Mouse (Mus musculus): ENCODE measurements around the gene Psmd13. TPM values are rescaled to one million over a fixed set of nuclear protein-coding genes. Genes with fewer than 3 reads are reported as not detected.

The Psmd13 gene
- polyA plus RNA-seq, 1 experiment = 201 TPM

- TF ChIP-seq MAX (IDR thresholded peaks at IDR 0.05; ENCODE audit: low read depth) (no peak), POLR2A (IDR thresholded peaks at IDR 0.05; ENCODE audit: insufficient read length, low read depth) (no peak), SRF (IDR thresholded peaks at IDR 0.05; ENCODE audit: control insufficient read depth, insufficient read length, low read depth) (no peak), MYOD1 (IDR thresholded peaks at IDR 0.05; ENCODE audit: control insufficient read depth in 1 of 3, insufficient read length in 2 of 3, low read depth in 2 of 3) (no peak), MYOG (IDR thresholded peaks at IDR 0.05; ENCODE audit: control insufficient read depth in 1 of 3, insufficient read depth in 1 of 3, insufficient read length in 2 of 3, low read depth in 2 of 3) (no peak), USF1 (IDR thresholded peaks at IDR 0.05; ENCODE audit: low read depth) (no peak), TCF12 (IDR thresholded peaks at IDR 0.05; ENCODE audit: insufficient read depth, poor library complexity, severe bottlenecking) (no peak), POLR2AphosphoS2 (IDR thresholded peaks at IDR 0.05; ENCODE audit: insufficient read length, low read depth) (no peak), E2F4 (IDR thresholded peaks at IDR 0.05; ENCODE audit: insufficient read depth) (no peak), REST (IDR thresholded peaks at IDR 0.05; ENCODE audit: insufficient read depth, insufficient read length) (no peak), CEBPB (IDR thresholded peaks at IDR 0.05; ENCODE audit: insufficient read depth, poor library complexity, severe bottlenecking) (no peak), TCF3 (IDR thresholded peaks at IDR 0.05; ENCODE audit: insufficient read length, low read depth) (no peak)
- Histone ChIP-seq H3ac (ENCODE audit: control insufficient read depth, insufficient read length) (no peak overlapping the region), H3K4me3 (no peak overlapping the region), H3K79me2 (ENCODE audit: control insufficient read depth, insufficient read depth) (no peaks in the 10 kb centered on the region), H3K36me3 (ENCODE audit: control insufficient read depth, insufficient read depth) (no peaks in the 10 kb centered on the region), H3K27me3 (ENCODE audit: control insufficient read depth, insufficient read depth, insufficient read length) (no peaks in the 10 kb centered on the region), H3K4me2 (ENCODE audit: low read depth) (no peak overlapping the region)
These were observed 32.4 kb downstream of the Psmd13 start for GRCm38 (mm10) chr7:140914031-140914690.

DNA sequence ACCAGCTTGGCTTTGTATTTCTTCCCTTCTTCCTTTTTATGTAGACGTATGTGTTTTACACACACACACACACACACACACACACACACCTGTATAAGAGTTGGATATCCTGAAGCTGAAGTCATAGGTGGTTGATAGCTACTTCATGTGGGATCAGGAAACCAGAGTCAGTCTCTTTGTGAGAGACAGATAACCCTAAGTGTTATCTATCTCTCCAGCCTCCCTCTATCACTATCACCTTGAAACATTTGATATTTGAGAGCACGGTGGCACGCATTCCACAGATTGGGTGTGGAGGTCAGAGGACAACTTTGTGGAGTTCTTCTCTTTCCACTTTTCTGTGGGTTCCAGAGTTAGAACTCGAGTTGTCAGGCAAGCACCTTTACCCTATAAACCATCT is 38.1 kb downstream of the Psmd13 start:
- Histone ChIP-seq H3K79me2 (ENCODE audit: control insufficient read depth, insufficient read depth) (no peaks in the 10 kb centered on the region), H3K4me3 (no peak overlapping the region), H3K4me2 (ENCODE audit: low read depth) (no peak overlapping the region), H3ac (ENCODE audit: control insufficient read depth, insufficient read length) (no peak overlapping the region), H3K27me3 (ENCODE audit: control insufficient read depth, insufficient read depth, insufficient read length) (peaks cover 44% of the 10 kb centered on the region), H3K36me3 (ENCODE audit: control insufficient read depth, insufficient read depth) (no peaks in the 10 kb centered on the region)
- TF ChIP-seq CEBPB (IDR thresholded peaks at IDR 0.05; ENCODE audit: insufficient read depth, poor library complexity, severe bottlenecking) = no peak
- no peak for TF ChIP-seq MYOD1 (IDR thresholded peaks at IDR 0.05; ENCODE audit: control insufficient read depth in 1 of 3, insufficient read length in 2 of 3, low read depth in 2 of 3)
- TF ChIP-seq USF1 (IDR thresholded peaks at IDR 0.05; ENCODE audit: low read depth) = no peak

GRCm38 (mm10) chr7:140920418-140921029 is 38.8 kb downstream of the Psmd13 start, which contains the start of gene Nlrp6:
Gene Nlrp6, plus strand, starts transcription at chr7:140920902.
- H3K79me2 ChIP-seq (ENCODE audit: control insufficient read depth, insufficient read depth) = no peaks in the 10 kb centered on the region
- peaks cover 48% of the 10 kb centered on the region for H3K27me3 ChIP-seq (ENCODE audit: control insufficient read depth, insufficient read depth, insufficient read length)
- TF ChIP-seq POLR2AphosphoS2 (IDR thresholded peaks at IDR 0.05; ENCODE audit: insufficient read length, low read depth) = no peak
- no peak within 1 kb of the TSS for H3ac ChIP-seq (ENCODE audit: control insufficient read depth, insufficient read length)
- H3K4me3 ChIP-seq = no peak within 1 kb of the TSS
- no peak within 1 kb of the TSS for H3K4me2 ChIP-seq (ENCODE audit: low read depth)
- no peaks in the 10 kb centered on the region for H3K36me3 ChIP-seq (ENCODE audit: control insufficient read depth, insufficient read depth)

DNA sequence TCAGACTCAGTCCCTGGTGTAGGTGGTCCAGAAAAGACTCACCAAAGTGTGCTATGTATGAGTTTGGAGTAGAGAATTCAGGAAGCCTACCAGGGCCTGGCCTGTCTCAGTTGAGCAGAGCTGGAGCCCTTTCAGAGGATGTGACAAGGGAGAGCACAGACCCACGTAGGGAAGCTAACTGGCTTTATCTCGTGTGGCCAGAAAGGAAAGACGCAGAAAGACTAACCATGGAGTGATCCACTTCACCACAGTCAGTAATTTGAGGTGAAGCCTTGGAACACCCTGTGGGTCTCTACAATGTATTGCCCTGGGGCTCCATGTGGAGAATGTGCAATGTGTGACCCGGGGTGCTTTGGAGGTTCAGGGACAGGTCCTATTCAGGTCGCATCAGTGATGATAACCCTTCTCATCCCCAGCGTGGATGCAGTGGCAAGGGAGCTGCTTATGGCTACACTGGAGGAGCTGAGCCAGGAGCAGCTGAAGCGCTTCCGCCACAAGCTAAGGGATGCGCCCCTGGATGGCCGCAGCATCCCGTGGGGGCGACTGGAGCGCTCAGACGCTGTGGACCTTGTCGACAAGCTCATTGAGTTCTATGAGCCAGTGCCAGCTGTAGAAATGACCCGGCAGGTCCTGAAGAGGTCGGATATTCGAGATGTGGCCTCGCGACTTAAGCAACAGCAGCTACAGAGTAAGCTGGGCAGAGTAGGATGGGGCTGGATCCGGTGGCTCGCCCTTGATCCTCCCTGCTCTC is 39.6 kb downstream of the Psmd13 start:
- Histone ChIP-seq H3K4me3 (no peak overlapping the region), H3K4me2 (ENCODE audit: low read depth) (no peak overlapping the region), H3K27me3 (ENCODE audit: control insufficient read depth, insufficient read depth, insufficient read length) (peaks cover 48% of the 10 kb centered on the region), H3K79me2 (ENCODE audit: control insufficient read depth, insufficient read depth) (no peaks in the 10 kb centered on the region), H3ac (ENCODE audit: control insufficient read depth, insufficient read length) (no peak overlapping the region), H3K36me3 (ENCODE audit: control insufficient read depth, insufficient read depth) (no peaks in the 10 kb centered on the region)
- TF ChIP-seq POLR2AphosphoS2 (IDR thresholded peaks at IDR 0.05; ENCODE audit: insufficient read length, low read depth) (no peak), MYOG (IDR thresholded peaks at IDR 0.05; ENCODE audit: control insufficient read depth in 1 of 3, insufficient read depth in 1 of 3, insufficient read length in 2 of 3, low read depth in 2 of 3) (no peak), USF1 (IDR thresholded peaks at IDR 0.05; ENCODE audit: low read depth) (no peak), POLR2A (IDR thresholded peaks at IDR 0.05; ENCODE audit: insufficient read length, low read depth) (no peak), TCF3 (IDR thresholded peaks at IDR 0.05; ENCODE audit: insufficient read length, low read depth) (no peak), TCF12 (IDR thresholded peaks at IDR 0.05; ENCODE audit: insufficient read depth, poor library complexity, severe bottlenecking) (no peak)

- no peaks in the 10 kb centered on the region for H3K36me3 ChIP-seq (ENCODE audit: control insufficient read depth, insufficient read depth)
- no peak overlapping the region for H3K4me2 ChIP-seq (ENCODE audit: low read depth)
- H3K79me2 ChIP-seq (ENCODE audit: control insufficient read depth, insufficient read depth) = no peaks in the 10 kb centered on the region
- no peak overlapping the region for H3K4me3 ChIP-seq
- no peak overlapping the region for H3ac ChIP-seq (ENCODE audit: control insufficient read depth, insufficient read length)
- peaks cover 48% of the 10 kb centered on the region for H3K27me3 ChIP-seq (ENCODE audit: control insufficient read depth, insufficient read depth, insufficient read length)
- TF ChIP-seq REST (IDR thresholded peaks at IDR 0.05; ENCODE audit: insufficient read depth, insufficient read length) (peak; percentile 68), SRF (IDR thresholded peaks at IDR 0.05; ENCODE audit: control insufficient read depth, insufficient read length, low read depth) (no peak)
These were observed 40.8 kb downstream of the Psmd13 start for GRCm38 (mm10) chr7:140922398-140923069.

Measured in myocyte (in vitro differentiated cells).